Mouse (Mus musculus): Measurements from ENCODE around the gene Creg1.

- TF ChIP-seq CTCF (conservative IDR thresholded peaks at IDR 0.05; ENCODE audit: low read length) (no peak), NANOG (IDR thresholded peaks at IDR 0.05; ENCODE audit: borderline replicate concordance, low read length) (no peak)
Measured at GRCm38 (mm10) chr1:165738985-165739384, 24.6 kb upstream of the Creg1 start.
